Mouse (Mus musculus) MEL (cell line): ENCODE measurements around the gene Ccdc96.

Experiments
- CTCF ChIP-seq, 3 experiments: IDR thresholded peaks in 2 of 3; conservative IDR thresholded peaks in 1 of 3; 2 replicates each; pipeline ENCODE4 v1.5.1; 2011 to 2012; ENCODE audit warnings: low read length in 3 of 3, low read depth in 2 of 3, mild to moderate bottlenecking in 2 of 3, improper control_type of control experiment in 1 of 3, inconsistent platforms in 1 of 3, mixed read lengths in 1 of 3, moderate library complexity in 1 of 3; ENCODE audit not compliant: control insufficient read depth in 1 of 3, insufficient read depth in 1 of 3, poor library complexity in 1 of 3, severe bottlenecking in 1 of 3
- ELF1 ChIP-seq: IDR thresholded peaks from 2 replicates; pipeline ENCODE4 v1.6.1; 2014; ENCODE audit warnings: low read depth, mild to moderate bottlenecking, inconsistent platforms, low read length, improper control_type of control experiment, moderate library complexity
- KAT2A ChIP-seq: conservative IDR thresholded peaks from 2 replicates; pipeline ENCODE4 v1.6.1; 2012; ENCODE audit warnings: low read depth, low read length, improper control_type of control experiment, inconsistent platforms
- MAFK ChIP-seq: IDR thresholded peaks from 2 replicates; pipeline ENCODE4 v1.6.1; 2011; ENCODE audit warnings: low read depth, mild to moderate bottlenecking, low read length, improper control_type of control experiment, borderline replicate concordance
- MAX ChIP-seq: IDR thresholded peaks from 2 replicates; pipeline ENCODE4 v1.6.1; 2011; ENCODE audit warnings: low read length, improper control_type of control experiment
- MEF2A ChIP-seq: IDR thresholded peaks from 2 replicates; pipeline ENCODE4 v1.6.1; 2014; ENCODE audit warnings: low read depth, mild to moderate bottlenecking, inconsistent platforms, low read length, improper control_type of control experiment; ENCODE audit not compliant: poor library complexity, insufficient replicate concordance, severe bottlenecking; ENCODE audit errors: extremely low read depth
- POLR2A ChIP-seq, 2 experiments: IDR thresholded peaks; 2 replicates each; pipeline ENCODE4 v1.6.1; 2011 to 2012; ENCODE audit warnings: low read length in 2 of 2, mild to moderate bottlenecking in 2 of 2, control low read depth in 1 of 2, improper control_type of control experiment in 1 of 2, low read depth in 1 of 2, moderate library complexity in 1 of 2; ENCODE audit not compliant: control insufficient read depth in 1 of 2, insufficient read depth in 1 of 2, poor library complexity in 1 of 2
- SIN3A ChIP-seq: IDR thresholded peaks from 2 replicates; pipeline ENCODE4 v1.6.1; 2012; ENCODE audit warnings: low read length, improper control_type of control experiment, inconsistent platforms
- TAL1 ChIP-seq: IDR thresholded peaks from 2 replicates; pipeline ENCODE4 v1.6.1; 2012; ENCODE audit warnings: mild to moderate bottlenecking, inconsistent platforms, low read length, moderate library complexity, mixed read lengths
- USF2 ChIP-seq, 2 experiments: IDR thresholded peaks; 2 replicates each; pipeline ENCODE4 v1.6.1; 2011 to 2012; ENCODE audit warnings: improper control_type of control experiment in 2 of 2, low read length in 2 of 2, borderline replicate concordance in 1 of 2, inconsistent platforms in 1 of 2, low read depth in 1 of 2, mild to moderate bottlenecking in 1 of 2; ENCODE audit not compliant: insufficient read depth in 1 of 2
- ZKSCAN1 ChIP-seq: IDR thresholded peaks from 2 replicates; pipeline ENCODE4 v1.6.1; 2012; ENCODE audit warnings: low read depth, mild to moderate bottlenecking, inconsistent platforms, low read length, improper control_type of control experiment, moderate library complexity
- ZNF384 ChIP-seq: IDR thresholded peaks from 2 replicates; pipeline ENCODE4 v1.6.1; 2012; ENCODE audit warnings: low read depth, mild to moderate bottlenecking, inconsistent platforms, low read length, improper control_type of control experiment

- TF ChIP-seq CTCF (IDR thresholded peaks at IDR 0.05 in 2 of 3, conservative IDR thresholded peaks at IDR 0.05 in 1 of 3; ENCODE audit: control insufficient read depth in 1 of 3, insufficient read depth in 1 of 3, low read depth in 2 of 3, low read length in 3 of 3, poor library complexity in 1 of 3, severe bottlenecking in 1 of 3) (no peak), KAT2A (no peak), TAL1 (no peak), MAFK (no peak), MAX (no peak), SIN3A (peak; percentile 21; the same call in 1 of the 2 replicates), USF2 (IDR thresholded peaks at IDR 0.05; ENCODE audit: borderline replicate concordance in 1 of 2, insufficient read depth in 1 of 2, low read depth in 1 of 2, low read length in 2 of 2) (no peak), MEF2A (no peak), ZNF384 (0 out of 2 replicates have a peak, but pooled peaks have one; percentile 43), POLR2A (IDR thresholded peaks at IDR 0.05; ENCODE audit: control insufficient read depth in 1 of 2, insufficient read depth in 1 of 2, low read depth in 1 of 2, low read length in 2 of 2, poor library complexity in 1 of 2) (no peak), ZKSCAN1 (no peak), ELF1 (no peak)
Measured at GRCm38 (mm10) chr5:36535438-36536176, 51.2 kb downstream of the Ccdc96 start.
